Mouse (Mus musculus) stomach, postnatal 0 days (tissue): ENCODE measurements around the gene Nol12.
A peak's percentile ranks its signal among the peaks of the same experiment; 100 is the strongest.

Source experiments
- CTCF ChIP-seq: IDR thresholded peaks from 2 replicates; pipeline ENCODE4 v1.5.1; 2016; ENCODE audit warnings: antibody characterized with exemption, low read depth, mild to moderate bottlenecking, moderate library complexity
- EP300 ChIP-seq: optimal IDR thresholded peaks from 2 replicates; pipeline ENCODE3; 2016; ENCODE audit warnings: antibody characterized with exemption

DNA sequence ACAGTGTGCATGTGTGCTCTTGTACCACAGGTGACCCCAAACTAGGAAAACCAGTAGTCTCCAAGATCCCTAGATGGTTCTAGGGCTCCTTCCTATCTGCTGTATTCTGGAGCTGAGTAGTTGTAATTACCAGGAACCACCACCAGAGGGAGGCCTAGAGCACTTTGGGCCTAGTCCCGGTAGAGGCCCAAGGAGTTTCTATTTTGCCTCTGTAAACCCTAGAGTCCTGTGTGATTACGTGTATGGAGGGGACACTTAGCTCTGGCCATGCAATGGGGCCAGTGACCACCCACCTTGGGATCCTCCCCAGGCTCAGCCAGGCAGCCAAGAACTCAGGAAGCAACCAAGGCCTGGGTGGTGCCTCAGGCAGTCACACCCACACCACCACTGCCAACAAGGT is 31.5 kb upstream of the Nol12 start:
- TF ChIP-seq CTCF (peak; percentile 93), EP300 (no peak)
